Mouse (Mus musculus) midbrain, embryonic 12.5 days (tissue): ENCODE results near the gene Unc5cl. TPM values are rescaled to one million over a fixed set of nuclear protein-coding genes. Genes with fewer than 3 reads are reported as not detected.

Source experiments
- polyA plus RNA-seq: library from polyadenylated mRNA; unstranded; fragments of >200 nt; fragmentation: Nextera tagmentation; extraction: Ambion mirVana; gene quantifications from 2 replicates; pipeline ENCODE4 v1.2.1, GENCODE M21; 2016

The Unc5cl gene
- polyA plus RNA-seq, 1 experiment from 2014 or later, result 0.22 TPM

Other genes with a start within 250 kb of the Unc5cl start
- gene Trem1, start 222.1 kb upstream of the Unc5cl start, polyA plus RNA-seq, result 0.08 and 0.11 TPM in 2 replicates
- not detected in 2 replicates for gene Trem3, start 207.1 kb upstream of the Unc5cl start, polyA plus RNA-seq
- 0.10 TPM in 1 of 2 replicates, not detected in the other for gene Treml4, start 190.6 kb upstream of the Unc5cl start, polyA plus RNA-seq
- 0.17 and 0.26 TPM in 2 replicates for gene Treml2, start 155.4 kb upstream of the Unc5cl start, polyA plus RNA-seq
- 0.17 and 0.22 TPM in 2 replicates for gene B430306N03Rik, start 138.8 kb upstream of the Unc5cl start, polyA plus RNA-seq
- 2.2 and 4.1 TPM in 2 replicates for gene Trem2, start 108.5 kb upstream of the Unc5cl start, polyA plus RNA-seq
- gene Treml1, start 95.0 kb upstream of the Unc5cl start, polyA plus RNA-seq, result 1.6 and 2.1 TPM in 2 replicates
- 15.4 and 17.2 TPM in 2 replicates for gene Nfya, start 45.0 kb upstream of the Unc5cl start, polyA plus RNA-seq
- 79.4 and 81.8 TPM in 2 replicates for gene Oard1, start 44.9 kb upstream of the Unc5cl start, polyA plus RNA-seq
- 0.59 and 0.85 TPM in 2 replicates for gene Apobec2, start 22.0 kb upstream of the Unc5cl start, polyA plus RNA-seq
- 1.8 TPM in 2 replicates for gene Tspo2, start 3.4 kb upstream of the Unc5cl start, polyA plus RNA-seq